In the genomic region with DNA sequence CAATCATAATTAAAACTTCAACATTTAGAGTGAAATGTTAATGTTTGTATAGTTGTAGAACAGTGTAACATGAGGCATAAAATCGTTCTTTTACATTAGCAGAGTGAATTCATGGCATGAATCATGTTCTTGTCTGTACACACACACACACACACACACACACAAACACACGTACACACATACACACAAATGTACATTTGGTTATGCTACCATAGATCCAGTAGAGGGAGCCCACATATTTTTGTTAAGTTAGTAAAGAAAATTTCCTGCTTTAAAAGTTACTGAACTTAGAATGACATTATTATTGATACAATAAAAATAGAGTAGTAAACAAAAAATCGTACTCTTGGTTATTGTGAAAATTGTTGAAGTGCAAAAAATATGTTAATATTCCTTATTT, we compare ENCODE assay signal across 13 mouse cellular contexts. TPM values are rescaled to one million over a fixed set of nuclear protein-coding genes. Genes with fewer than 3 reads are reported as not detected.
DNase-seq lines count a peak whose midpoint lies in the region; ATAC-seq and TF ChIP-seq lines count a peak whose summit lies in the region.
"Had no signal": no experiment of that assay in that cellular context is flagged by ENCODE, and none has a peak within 500 bp of the region (broad histone marks: within the 10 kb centered on the region; RNA-seq: fewer than 3 reads in every experiment).

No protein-coding gene starts in this region.

- H3K9ac ChIP-seq in lung, embryonic 14.5 days = no peak overlapping the region
- H3K9ac ChIP-seq: heart, embryonic 12.5 days; hindbrain, embryonic 12.5 days; liver, embryonic 14.5 days; neural tube, embryonic 12.5 days had no signal

- H3K36me3 ChIP-seq in lung, embryonic 14.5 days (ENCODE audit: insufficient read depth) = no peaks in the 10 kb centered on the region
- H3K36me3 ChIP-seq: heart, embryonic 12.5 days; hindbrain, embryonic 12.5 days; neural tube, embryonic 12.5 days had no signal

- H3K4me1 ChIP-seq in lung, embryonic 14.5 days (ENCODE audit: insufficient read depth) = no peaks in the 10 kb centered on the region
- H3K4me1 ChIP-seq: heart, embryonic 12.5 days; hindbrain, embryonic 12.5 days; neural tube, embryonic 12.5 days had no signal

- no peaks in the 10 kb centered on the region for H3K27me3 ChIP-seq in lung, embryonic 14.5 days (ENCODE audit: insufficient read depth, low read length)
- H3K27me3 ChIP-seq: heart, embryonic 12.5 days; hindbrain, embryonic 12.5 days; neural tube, embryonic 12.5 days had no signal

- 0 out of 2 replicates have a peak, but pooled peaks have one; percentile 27 for ATAC-seq in frontal cortex, adult (ENCODE audit: low TSS enrichment)
- ATAC-seq in lung, embryonic 14.5 days (ENCODE audit: insufficient read depth) = no peak
- no peak for ATAC-seq in megakaryocyte, adult 5-6 weeks (ENCODE audit: poor library complexity, severe bottlenecking)

- H3K27ac ChIP-seq in lung, embryonic 14.5 days (ENCODE audit: low read depth) = no peak overlapping the region
- H3K27ac ChIP-seq: hindbrain, embryonic 12.5 days; liver, embryonic 14.5 days; neural tube, embryonic 12.5 days had no signal

- TF ChIP-seq CTCF in lung, embryonic 14.5 days (IDR thresholded peaks at IDR 0.05; ENCODE audit: low read depth) = peak; percentile 51

- 39% methylated on average over 3 of the region's 3 CpGs for WGBS in lung, embryonic 14.5 days

- no peaks in the 10 kb centered on the region for H3K9me3 ChIP-seq in lung, embryonic 14.5 days (ENCODE audit: low read depth, low read length)
- H3K9me3 ChIP-seq: heart, embryonic 12.5 days; hindbrain, embryonic 12.5 days; neural tube, embryonic 12.5 days had no signal

- no peak overlapping the region for H3K4me2 ChIP-seq in lung, embryonic 14.5 days
- H3K4me2 ChIP-seq: heart, embryonic 12.5 days; hindbrain, embryonic 12.5 days; neural tube, embryonic 12.5 days had no signal

- H3K4me3 ChIP-seq in lung, embryonic 14.5 days (ENCODE audit: low read depth, low read length) = no peak overlapping the region
- H3K4me3 ChIP-seq: heart, embryonic 12.5 days; hindbrain, embryonic 12.5 days; neural tube, embryonic 12.5 days had no signal

- no peak for DNase-seq in frontal cortex, postnatal 25 days (ENCODE audit: low spot score in 2 of 2)
- DNase-seq in lung, embryonic 14.5 days = peak; percentile 44
- DNase-seq in lung, postnatal 10 days = no peak
- DNase-seq in T-cell, adult 2 months (ENCODE audit: low spot score) = peak; percentile 12
- peak; percentile 24 for DNase-seq in retina, postnatal 1 day
- no peak for DNase-seq in neural tube, embryonic 10.5 days (ENCODE audit: extremely low spot score, low spot score)
- DNase-seq: thymus, postnatal 36 days had no signal

RNA-seq across cellular contexts. Expression of gene Rbm26, which starts 7.7 kb away (rescaled TPM):
- 44.2 and 45.1 TPM in 2 replicates for polyA plus RNA-seq in lung, embryonic 14.5 days (2014; fragmentation: Nextera tagmentation; extraction: Ambion mirVana)
- total RNA-seq in megakaryocyte, adult 5-6 weeks (2015) = 39.4 and 41.5 TPM in 2 replicates
- total RNA-seq in megakaryocyte, adult 5-6 weeks (2017) = 35.6 and 43.0 TPM in 2 replicates

Comparison
In these comparisons a context has a peak if more than half of its experiments do, and no peak if none do; other contexts are left out.
1. DNase-seq: peak in lung, embryonic 14.5 days (single experiment), T-cell, adult 2 months (single experiment) and retina, postnatal 1 day (single experiment); none in frontal cortex, postnatal 25 days (0 of 2), lung, postnatal 10 days (single experiment) and neural tube, embryonic 10.5 days (single experiment).